Mouse (Mus musculus): ENCODE results near the gene Rnf38.

DNA sequence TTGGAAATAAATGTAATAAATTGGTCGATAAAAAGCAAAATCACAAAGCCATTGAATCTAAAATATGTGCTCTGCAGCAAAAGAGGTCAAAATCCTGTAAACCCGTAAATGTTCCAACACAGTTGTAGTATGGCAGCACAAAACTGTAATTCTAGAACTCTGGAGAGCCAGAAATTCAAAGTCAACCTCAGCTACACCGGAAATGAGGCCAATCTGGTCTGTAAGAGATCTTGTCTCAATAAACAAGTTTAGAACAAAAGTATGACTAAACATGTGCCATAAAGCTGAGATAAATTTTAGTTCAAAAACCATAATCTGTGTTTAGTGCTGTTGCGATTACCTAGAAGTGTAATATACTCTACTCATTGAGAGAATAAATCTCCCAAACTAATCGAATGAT is 69.0 kb downstream of the Rnf38 start:
- no peak for TF ChIP-seq CTCF (IDR thresholded peaks at IDR 0.05; ENCODE audit: low read depth, low read length)
- TF ChIP-seq POLR2A (IDR thresholded peaks at IDR 0.05; ENCODE audit: insufficient read depth, low read length) = no peak
